Mouse (Mus musculus) small intestine, adult 2 months (tissue): Measurements from ENCODE around the gene Hinfp.

ENCODE experiments used
- CTCF ChIP-seq: fragments of 200-500 bp; IDR thresholded peaks from 2 replicates; pipeline ENCODE4 v1.5.1; 2012; ENCODE audit warnings: low read depth, mild to moderate bottlenecking, control low read depth, inconsistent platforms, low read length, moderate library complexity, mixed read lengths; ENCODE audit not compliant: insufficient replicate concordance, insufficient read length; ENCODE audit errors: extremely low read depth
- POLR2A ChIP-seq: fragments of 200-500 bp; IDR thresholded peaks from 2 replicates; pipeline ENCODE4 v1.6.1; 2012; ENCODE audit warnings: low read depth, mild to moderate bottlenecking, control low read depth, inconsistent platforms, low read length, moderate library complexity

DNA sequence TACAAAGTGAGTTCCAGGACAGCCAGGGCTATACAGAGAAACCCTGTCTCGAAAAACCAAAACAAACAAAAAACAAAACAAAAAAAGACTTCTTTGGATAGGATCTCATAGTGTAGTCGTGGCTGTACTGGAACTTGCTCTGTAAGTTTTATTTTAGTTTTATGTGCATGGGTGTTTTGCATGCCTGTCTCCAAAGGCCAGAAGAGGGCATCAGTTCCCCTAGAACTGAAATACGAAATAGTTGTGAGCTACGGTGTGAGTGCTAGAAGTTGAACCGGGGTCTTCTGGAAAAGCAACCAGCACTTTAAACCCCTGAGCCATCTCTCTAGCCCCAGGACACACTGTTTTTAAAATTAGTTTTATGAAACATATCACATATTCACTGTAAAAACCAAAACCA is 33.1 kb upstream of the Hinfp start:
- TF ChIP-seq POLR2A (no peak), CTCF (no peak)
